Mouse (Mus musculus) left cerebral cortex, postnatal 4 days (tissue): Measurements from ENCODE around the gene Ube2cbp. TPM values are rescaled to one million over a fixed set of nuclear protein-coding genes. Genes with fewer than 3 reads are reported as not detected.

Source experiments
- total RNA-seq, 2 experiments: library from RNA; stranded (reverse); gene quantifications; 2 replicates each; pipeline ENCODE4 v1.2.3; 2021

The Ube2cbp gene
- total RNA-seq, 2 experiments from 2014 or later = 6.7 to 6.9 TPM

Other genes with a start within 250 kb of the Ube2cbp start
- 10 to 100 TPM; 72.3 to 83.1 TPM for gene Dop1a, start 2.2 kb upstream of the Ube2cbp start, total RNA-seq
- gene Pgm3, start 106.9 kb upstream of the Ube2cbp start, total RNA-seq = 10 to 100 TPM; 30.5 to 31.6 TPM
- gene Rwdd2a, start 107.0 kb upstream of the Ube2cbp start, total RNA-seq = 10 to 100 TPM; 13.9 to 16.8 TPM
- 10 to 100 TPM; 60.3 to 64.4 TPM for gene Me1, start 231.0 kb upstream of the Ube2cbp start, total RNA-seq